Mouse (Mus musculus) kidney, embryonic 15.5 days (tissue): Measurements from ENCODE around the gene Rrm1. TPM values are rescaled to one million over a fixed set of nuclear protein-coding genes. Genes with fewer than 3 reads are reported as not detected.

ENCODE experiments used
- ATAC-seq: fragments of 200-750 bp; cut with Nextera tagmentation; replicated peaks from 2 replicates; pipeline ENCODE4 v1.8.0; 2017; ENCODE audit warnings: moderate TSS enrichment; ENCODE audit not compliant: low FRiP score
- H3K27ac ChIP-seq: fragments of 300-500 bp; sonication (generic); 2 replicates; pipeline ENCODE4 v1.5.1; 2015; ENCODE audit warnings: mild to moderate bottlenecking, inconsistent platforms
- H3K27me3 ChIP-seq: fragments of 300-500 bp; sonication (generic); 2 replicates; pipeline ENCODE4 v1.6.1; 2015; ENCODE audit warnings: inconsistent platforms
- H3K36me3 ChIP-seq: fragments of 300-500 bp; sonication (generic); 2 replicates; pipeline ENCODE4 v1.6.1; 2015; ENCODE audit warnings: inconsistent platforms
- H3K4me1 ChIP-seq: fragments of 300-500 bp; sonication (generic); 2 replicates; pipeline ENCODE4 v1.6.1; 2015; ENCODE audit warnings: inconsistent platforms
- H3K4me2 ChIP-seq: fragments of 300-500 bp; sonication (generic); 2 replicates; pipeline ENCODE4 v1.6.1; 2015; ENCODE audit warnings: moderate library complexity, mild to moderate bottlenecking, inconsistent platforms
- H3K4me3 ChIP-seq: fragments of 300-500 bp; sonication (generic); replicated peaks from 2 replicates; pipeline ENCODE4 v1.5.1; 2015; ENCODE audit warnings: mild to moderate bottlenecking, inconsistent platforms
- H3K9ac ChIP-seq: fragments of 300-500 bp; sonication (generic); 2 replicates; pipeline ENCODE4 v1.6.1; 2015; ENCODE audit warnings: mild to moderate bottlenecking, inconsistent platforms
- H3K9me3 ChIP-seq: fragments of 300-500 bp; sonication (generic); replicated peaks from 2 replicates; pipeline ENCODE4 v1.6.1; 2016; ENCODE audit warnings: inconsistent platforms
- WGBS: fragments of 180-500 bp; shearing (Covaris S2); methylation state at CpG from one replicate; pipeline ENCODE4 v1.1.7; 2015; ENCODE audit warnings: mixed read lengths; 5-methylcytosine and 5-hydroxymethylcytosine counted together
- polyA plus RNA-seq: library from polyadenylated mRNA; unstranded; fragments of >200 nt; fragmentation: Nextera tagmentation; extraction: Ambion mirVana; gene quantifications from 2 replicates; pipeline ENCODE4 v1.2.1, GENCODE M21; 2015

Gene Rrm1
- polyA plus RNA-seq, 1 experiment from 2014 or later = 159 TPM

DNA sequence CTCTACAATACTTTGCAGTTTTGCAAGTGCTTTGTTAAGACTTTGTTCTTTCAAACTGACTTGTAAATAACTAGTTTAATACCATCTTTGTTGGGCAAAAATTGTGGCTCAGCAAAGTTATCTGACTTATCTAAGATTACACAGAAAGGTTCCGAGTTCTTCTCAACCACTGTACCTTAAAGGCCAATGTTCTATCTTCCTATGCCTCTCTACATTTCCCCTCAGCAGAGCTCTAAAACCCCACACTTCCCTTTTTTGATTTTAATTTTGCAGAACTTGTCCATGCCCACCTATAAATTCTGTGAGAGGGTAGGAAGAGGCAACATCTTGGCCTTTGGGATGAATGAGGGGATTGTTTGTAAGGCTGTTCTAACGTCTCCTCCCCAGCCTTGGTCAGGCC, 7.2 kb upstream of the Rrm1 start:
- no peak for ATAC-seq
- Histone ChIP-seq H3K36me3 (no peaks in the 10 kb centered on the region), H3K4me3 (no peak overlapping the region), H3K4me1 (no peaks in the 10 kb centered on the region), H3K27ac (no peak overlapping the region), H3K4me2 (no peak overlapping the region), H3K27me3 (peaks cover 15% of the 10 kb centered on the region; the same call in 1 of the 2 replicates), H3K9me3 (no peaks in the 10 kb centered on the region), H3K9ac (no peak overlapping the region)
- WGBS = 78% methylated on average over 2 of the region's 2 CpGs

DNA sequence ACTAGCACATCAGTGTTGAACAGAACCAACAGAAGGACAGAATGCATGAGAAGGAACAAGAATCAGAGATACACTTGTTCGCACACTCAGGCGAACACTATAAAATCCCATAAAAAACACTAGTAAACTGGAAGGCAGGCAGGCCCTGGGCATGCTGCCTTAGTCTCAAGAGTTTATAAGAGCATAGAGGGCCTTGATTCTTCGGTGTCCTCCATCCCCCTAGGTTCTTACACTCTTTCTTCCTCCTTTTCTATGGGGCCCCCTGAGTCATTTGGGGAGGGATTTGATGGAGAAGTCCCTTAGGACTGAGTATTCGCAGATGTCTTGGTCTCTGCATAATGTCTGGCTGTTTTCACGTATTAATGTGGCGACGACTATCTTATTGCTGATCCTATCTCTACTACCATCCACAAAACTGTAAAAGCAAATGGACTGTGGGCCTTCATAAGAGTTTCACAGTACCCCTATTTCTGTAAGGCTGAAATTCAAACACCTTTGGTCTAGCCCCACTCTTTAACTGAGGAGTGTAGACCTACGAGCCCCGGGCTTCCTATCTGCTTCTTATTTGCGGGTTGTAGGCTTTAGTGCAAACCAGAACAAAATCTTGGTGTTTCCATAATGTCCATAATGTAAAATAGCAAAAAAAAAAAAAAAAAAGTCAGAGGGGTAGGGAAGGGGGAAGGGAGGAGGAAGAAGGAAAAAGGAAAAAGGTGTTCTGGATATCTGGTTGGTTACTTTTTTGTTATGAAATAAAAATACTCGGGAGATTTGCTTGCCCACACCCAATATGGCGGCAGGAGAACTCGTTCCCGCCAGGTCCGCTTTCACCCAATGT, 456 bp upstream of the Rrm1 start:
- Histone ChIP-seq H3K27ac (peak overlapping the region; percentile 5; the same call in 1 of the 2 replicates), H3K27me3 (peaks cover 18% of the 10 kb centered on the region; the same call in 1 of the 2 replicates), H3K4me3 (peak overlapping the region; percentile 79), H3K9ac (no peak overlapping the region), H3K4me2 (peak overlapping the region; percentile 61), H3K4me1 (peaks cover 20% of the 10 kb centered on the region), H3K9me3 (no peaks in the 10 kb centered on the region), H3K36me3 (peaks cover 16% of the 10 kb centered on the region)
- 56% methylated on average over 15 of the region's 15 CpGs for WGBS
- ATAC-seq = 0 out of 2 replicates have a peak, but pooled peaks have one; percentile 5

DNA sequence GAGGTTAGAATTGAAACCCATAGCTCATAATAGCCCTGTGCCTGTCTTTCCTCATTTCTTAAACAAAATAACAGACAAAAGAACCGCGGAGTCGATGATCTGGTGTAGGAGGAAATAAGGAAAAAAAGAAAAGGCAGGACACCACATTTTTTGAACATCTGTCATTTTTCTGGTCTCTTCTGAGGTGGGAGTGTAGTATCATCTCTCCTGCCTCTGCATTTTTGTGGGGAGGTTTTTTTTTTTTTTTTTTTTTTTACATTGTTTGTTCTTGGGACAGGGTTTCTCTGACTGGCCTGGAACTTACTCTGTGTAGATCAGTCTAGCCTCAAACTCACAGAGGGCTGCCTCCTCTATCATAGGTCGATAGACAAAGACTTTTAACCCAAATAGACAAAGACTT, 937 bp downstream of the Rrm1 start:
- H3K27me3 ChIP-seq = peaks cover 10% of the 10 kb centered on the region; the same call in 1 of the 2 replicates
- peak overlapping the region; percentile 61 for H3K4me2 ChIP-seq
- H3K9ac ChIP-seq = peak overlapping the region; percentile 74
- peaks cover 20% of the 10 kb centered on the region for H3K4me1 ChIP-seq
- ATAC-seq = no peak
- H3K36me3 ChIP-seq = peaks cover 29% of the 10 kb centered on the region
- peak overlapping the region; percentile 92 for H3K27ac ChIP-seq
- WGBS = 0% methylated on average over 4 of the region's 4 CpGs
- H3K4me3 ChIP-seq = peak overlapping the region; percentile 79
- H3K9me3 ChIP-seq = no peaks in the 10 kb centered on the region

DNA sequence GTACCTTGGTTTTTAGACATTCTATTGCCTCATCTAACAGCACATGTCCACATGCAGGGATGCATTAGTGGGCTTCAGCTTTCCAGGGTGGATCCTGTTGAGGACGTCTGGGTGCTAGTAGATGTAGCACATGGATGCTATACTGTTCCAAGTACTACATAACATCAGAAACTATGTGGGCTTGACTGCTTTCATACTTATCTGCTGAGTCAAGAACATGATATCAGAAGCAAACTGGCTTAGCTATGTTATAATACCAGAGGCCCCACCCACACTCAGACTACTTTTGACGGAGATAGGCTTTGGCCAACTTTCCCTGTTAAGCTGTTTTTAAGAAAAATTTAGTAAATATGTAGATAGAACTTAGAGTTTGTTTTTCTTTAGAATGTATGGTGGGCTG, 2.8 kb downstream of the Rrm1 start:
- Histone ChIP-seq H3K4me2 (peak overlapping the region; percentile 1; the same call in 1 of the 2 replicates), H3K9ac (no peak overlapping the region), H3K36me3 (peaks cover 44% of the 10 kb centered on the region), H3K4me1 (peaks cover 20% of the 10 kb centered on the region), H3K27ac (no peak overlapping the region), H3K9me3 (no peaks in the 10 kb centered on the region), H3K4me3 (no peak overlapping the region), H3K27me3 (0 out of 2 replicates have a peak, but pooled peaks cover 3% of the 10 kb centered on the region)
- 76% methylated on average over 2 of the region's 2 CpGs for WGBS
- no peak for ATAC-seq

DNA sequence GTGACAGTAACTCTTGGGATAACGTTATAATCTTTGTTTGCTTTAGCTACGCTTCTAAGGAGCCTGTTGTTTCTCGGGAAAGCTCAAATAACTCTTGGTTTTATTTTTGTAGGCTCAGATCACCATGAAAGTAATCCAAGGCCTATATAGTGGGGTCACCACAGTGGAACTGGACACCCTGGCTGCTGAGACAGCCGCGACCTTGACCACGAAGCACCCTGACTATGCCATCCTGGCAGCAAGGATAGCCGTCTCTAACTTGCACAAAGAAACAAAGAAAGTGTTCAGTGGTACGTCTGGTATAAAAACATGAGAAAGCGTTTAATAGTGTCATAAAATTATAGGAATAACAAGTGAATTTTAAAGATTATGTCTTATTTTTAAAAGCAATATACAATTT, 4.9 kb downstream of the Rrm1 start:
- Histone ChIP-seq H3K9me3 (no peaks in the 10 kb centered on the region), H3K4me1 (peaks cover 20% of the 10 kb centered on the region), H3K4me3 (no peak overlapping the region), H3K4me2 (no peak overlapping the region), H3K27me3 (no peaks in the 10 kb centered on the region), H3K9ac (no peak overlapping the region), H3K36me3 (peaks cover 64% of the 10 kb centered on the region), H3K27ac (no peak overlapping the region)
- WGBS = 66% methylated on average over 9 of the region's 9 CpGs
- no peak for ATAC-seq

DNA sequence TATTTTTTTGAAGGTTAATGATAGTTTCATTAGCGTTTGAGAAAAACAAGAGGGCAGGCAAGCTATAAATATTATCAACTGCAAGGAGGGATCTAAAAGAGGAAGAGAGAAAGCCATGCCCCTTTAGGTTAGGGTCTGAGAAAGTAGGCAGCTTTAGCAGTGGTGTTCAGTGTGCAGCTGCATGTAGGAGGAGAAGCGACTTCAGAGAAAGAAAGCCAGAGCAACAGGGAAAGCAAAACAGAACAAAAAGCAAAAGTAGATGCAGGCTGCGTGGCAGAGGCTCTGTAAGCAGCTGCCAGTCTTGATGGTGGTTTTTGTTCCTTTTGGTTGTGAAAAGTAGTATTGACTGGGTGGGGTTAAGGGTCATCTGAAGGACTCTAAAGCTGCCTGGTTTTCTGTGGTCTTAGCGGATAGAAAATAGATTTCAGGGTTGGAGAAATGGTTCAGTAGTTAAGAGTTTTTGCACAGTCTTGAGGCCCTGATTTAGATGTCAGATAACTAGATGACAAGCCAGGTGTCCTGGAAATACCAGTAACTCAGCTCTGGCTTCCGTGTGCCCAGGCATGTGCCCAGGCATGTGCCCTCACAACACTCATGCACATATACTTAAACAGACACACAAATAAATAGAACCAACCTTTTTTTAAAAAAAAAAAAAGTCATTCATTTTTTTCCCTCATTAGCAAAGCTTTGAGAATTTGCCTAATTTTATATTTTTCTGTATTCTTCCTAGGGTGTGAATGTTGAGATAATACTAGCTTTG, 17.3 kb downstream of the Rrm1 start:
- no peak for ATAC-seq
- Histone ChIP-seq H3K27ac (no peak overlapping the region), H3K4me3 (no peak overlapping the region), H3K9me3 (no peaks in the 10 kb centered on the region), H3K9ac (no peak overlapping the region), H3K36me3 (peaks cover 93% of the 10 kb centered on the region), H3K4me2 (no peak overlapping the region), H3K27me3 (no peaks in the 10 kb centered on the region), H3K4me1 (no peaks in the 10 kb centered on the region)
- 84% methylated on average over 5 of the region's 5 CpGs for WGBS

DNA sequence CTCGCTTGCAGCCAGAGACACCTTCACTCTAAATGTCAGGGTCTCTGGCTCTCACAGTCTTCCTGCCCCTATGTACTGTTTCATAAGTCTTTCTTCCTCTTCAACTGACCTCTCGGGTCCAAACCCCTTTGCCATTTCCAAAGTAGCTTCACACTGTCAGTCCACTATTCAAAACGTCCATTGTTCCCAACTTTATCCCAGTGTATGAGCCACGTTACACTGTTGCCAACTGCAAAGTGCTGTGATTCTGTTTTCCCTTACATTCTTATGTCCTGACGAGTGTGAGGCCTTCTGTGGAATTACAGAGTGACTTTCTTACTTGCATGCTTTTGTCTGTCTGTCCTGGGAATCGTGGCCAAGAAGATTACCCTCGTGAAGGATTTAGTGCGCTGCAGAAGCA, 26.1 kb downstream of the Rrm1 start:
- Histone ChIP-seq H3K4me1 (no peaks in the 10 kb centered on the region), H3K9ac (no peak overlapping the region), H3K27ac (no peak overlapping the region), H3K4me2 (no peak overlapping the region), H3K36me3 (peaks cover 77% of the 10 kb centered on the region), H3K27me3 (no peaks in the 10 kb centered on the region), H3K9me3 (no peaks in the 10 kb centered on the region), H3K4me3 (no peak overlapping the region)
- 92% methylated on average over 8 of the region's 8 CpGs for WGBS
- ATAC-seq = no peak

DNA sequence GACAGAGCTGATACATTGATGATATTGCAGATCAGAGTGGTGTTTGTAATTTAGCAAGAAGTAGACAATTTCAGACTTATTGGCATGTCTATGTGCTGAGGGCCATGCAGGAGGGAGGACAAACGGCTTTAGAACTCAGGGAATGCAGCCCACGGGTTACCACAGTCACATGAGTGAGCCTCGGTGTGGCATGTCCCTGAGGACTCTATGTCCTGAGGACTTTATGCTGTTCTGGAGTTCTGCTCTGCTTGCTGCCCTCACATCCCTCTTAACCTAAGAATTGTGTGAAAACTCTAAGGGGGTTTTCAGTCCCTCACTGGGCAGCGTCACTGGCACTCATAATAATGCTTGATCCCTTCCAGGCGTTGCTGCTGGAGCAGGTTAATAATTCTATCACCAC, 31.2 kb downstream of the Rrm1 start:
- no peak overlapping the region for H3K4me2 ChIP-seq
- no peak overlapping the region for H3K27ac ChIP-seq
- no peak overlapping the region for H3K9ac ChIP-seq
- H3K4me1 ChIP-seq = no peaks in the 10 kb centered on the region
- no peak overlapping the region for H3K4me3 ChIP-seq
- no peaks in the 10 kb centered on the region for H3K9me3 ChIP-seq
- no peak for ATAC-seq
- 49% methylated on average over 5 of the region's 5 CpGs for WGBS
- H3K36me3 ChIP-seq = peaks cover 27% of the 10 kb centered on the region
- H3K27me3 ChIP-seq = no peaks in the 10 kb centered on the region

DNA sequence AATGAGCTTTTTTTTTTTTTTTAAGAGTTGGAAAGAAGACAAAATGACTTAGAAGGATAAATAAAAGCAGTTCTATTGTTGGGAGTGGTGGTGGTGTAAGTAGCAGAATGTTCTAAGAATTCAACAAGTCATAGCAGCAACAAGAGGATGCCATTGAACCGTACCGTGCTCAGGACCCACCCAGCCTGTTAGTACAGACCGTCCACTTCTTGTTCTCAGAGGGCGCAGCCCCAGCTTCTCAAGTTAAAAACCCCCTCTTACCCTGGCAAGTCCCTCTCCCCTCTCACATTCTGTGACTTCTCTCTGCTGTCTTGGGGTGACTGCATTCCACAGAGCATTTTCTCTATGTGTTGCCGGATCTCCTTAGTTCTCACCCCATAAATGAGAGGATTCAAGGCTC, 35.1 kb downstream of the Rrm1 start:
- peaks cover 4% of the 10 kb centered on the region; the same call in 1 of the 2 replicates for H3K4me1 ChIP-seq
- no peaks in the 10 kb centered on the region for H3K27me3 ChIP-seq
- WGBS = 94% methylated on average over 5 of the region's 5 CpGs
- no peak overlapping the region for H3K27ac ChIP-seq
- H3K9me3 ChIP-seq = no peaks in the 10 kb centered on the region
- ATAC-seq = no peak
- H3K4me2 ChIP-seq = no peak overlapping the region
- no peaks in the 10 kb centered on the region for H3K36me3 ChIP-seq
- no peak overlapping the region for H3K4me3 ChIP-seq
- no peak overlapping the region for H3K9ac ChIP-seq

DNA sequence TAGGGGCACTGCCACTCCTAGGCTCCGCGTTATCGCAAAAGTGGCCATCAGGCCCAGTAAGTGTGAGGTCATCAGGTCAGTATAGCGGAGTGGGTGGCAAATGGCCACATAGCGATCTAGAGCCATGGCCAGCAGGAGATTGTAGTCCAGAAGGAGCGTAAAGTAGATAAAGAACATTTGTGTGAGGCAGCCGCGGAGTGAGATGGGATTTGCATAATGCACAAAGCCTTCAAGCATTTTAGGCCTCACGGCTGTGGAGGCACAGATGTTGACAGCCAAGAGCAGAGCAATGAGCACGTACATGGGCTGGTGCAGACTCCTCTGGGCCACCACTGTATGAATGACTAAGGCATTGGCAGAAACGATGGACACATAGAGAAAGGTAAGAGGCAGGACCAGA, 35.9 kb downstream of the Rrm1 start:
- peaks cover 4% of the 10 kb centered on the region; the same call in 1 of the 2 replicates for H3K4me1 ChIP-seq
- no peak overlapping the region for H3K4me2 ChIP-seq
- no peak overlapping the region for H3K4me3 ChIP-seq
- no peak for ATAC-seq
- H3K27ac ChIP-seq = no peak overlapping the region
- H3K9me3 ChIP-seq = no peaks in the 10 kb centered on the region
- H3K9ac ChIP-seq = no peak overlapping the region
- WGBS = 89% methylated on average over 11 of the region's 11 CpGs
- H3K27me3 ChIP-seq = no peaks in the 10 kb centered on the region
- H3K36me3 ChIP-seq = no peaks in the 10 kb centered on the region

DNA sequence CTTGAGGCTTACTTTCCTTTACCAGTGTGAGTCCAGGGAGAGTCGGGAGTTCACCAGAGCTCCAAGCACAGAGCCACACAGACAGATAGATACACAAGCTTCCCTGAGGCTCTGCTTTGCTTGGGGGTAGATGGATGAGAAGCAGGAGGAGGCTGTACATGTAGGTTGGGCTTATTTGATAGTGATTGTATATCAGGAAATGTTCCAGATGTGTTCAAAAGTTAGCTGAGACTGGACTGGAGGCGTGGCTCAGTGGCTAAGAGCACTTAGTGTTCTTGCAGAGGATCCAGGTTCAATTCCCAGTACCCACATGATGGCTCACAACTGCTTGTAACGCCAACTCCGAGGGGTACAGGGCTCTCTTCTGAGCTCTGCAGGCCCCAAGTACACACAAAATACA, 36.9 kb downstream of the Rrm1 start:
- Histone ChIP-seq H3K36me3 (no peaks in the 10 kb centered on the region), H3K4me1 (peaks cover 4% of the 10 kb centered on the region; the same call in 1 of the 2 replicates), H3K9ac (no peak overlapping the region), H3K4me2 (no peak overlapping the region), H3K9me3 (no peaks in the 10 kb centered on the region), H3K27me3 (no peaks in the 10 kb centered on the region), H3K4me3 (no peak overlapping the region), H3K27ac (no peak overlapping the region)
- WGBS = 86% methylated on average over 4 of the region's 4 CpGs
- ATAC-seq = no peak

DNA sequence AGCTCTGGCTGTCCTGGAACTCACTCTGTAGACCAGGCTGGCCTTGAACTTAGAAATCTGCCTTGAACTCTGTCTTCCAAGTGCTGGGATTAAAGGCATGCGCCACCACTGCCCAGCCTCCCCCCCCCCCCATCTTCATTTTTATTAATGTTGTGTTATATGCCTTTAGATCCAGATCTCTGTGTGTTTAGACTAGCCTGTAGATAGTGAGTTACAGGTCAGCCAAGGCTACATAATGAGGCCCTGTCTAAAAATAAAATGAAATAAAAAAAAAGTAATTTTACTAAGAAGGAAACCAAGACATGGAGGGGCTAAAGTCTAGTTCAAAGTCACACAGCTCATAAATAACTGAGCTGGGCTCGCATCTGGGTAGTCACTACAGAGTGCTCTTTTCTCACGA, 37.4 kb downstream of the Rrm1 start:
- 53% methylated on average over 3 of the region's 3 CpGs for WGBS
- Histone ChIP-seq H3K4me3 (no peak overlapping the region), H3K27ac (0 out of 2 replicates have a peak overlapping the region, but pooled peaks have one; percentile 1), H3K9ac (no peak overlapping the region), H3K27me3 (no peaks in the 10 kb centered on the region), H3K4me2 (no peak overlapping the region), H3K4me1 (peaks cover 4% of the 10 kb centered on the region; the same call in 1 of the 2 replicates), H3K36me3 (no peaks in the 10 kb centered on the region), H3K9me3 (no peaks in the 10 kb centered on the region)
- ATAC-seq = no peak
